Mouse (Mus musculus) ovary, postnatal 10 days (tissue): Measurements from ENCODE around the gene Magi2.
"Not testable (repeated sequence)": the region's sequence is repeated elsewhere in the genome, so short reads cannot be mapped to it uniquely, and the experiment has no call there.

Source experiments
- DNase-seq: peaks from one replicate; pipeline ENCODE4 v3.0.0; 2022; ENCODE audit warnings: low spot score

Magi2 gene

DNA sequence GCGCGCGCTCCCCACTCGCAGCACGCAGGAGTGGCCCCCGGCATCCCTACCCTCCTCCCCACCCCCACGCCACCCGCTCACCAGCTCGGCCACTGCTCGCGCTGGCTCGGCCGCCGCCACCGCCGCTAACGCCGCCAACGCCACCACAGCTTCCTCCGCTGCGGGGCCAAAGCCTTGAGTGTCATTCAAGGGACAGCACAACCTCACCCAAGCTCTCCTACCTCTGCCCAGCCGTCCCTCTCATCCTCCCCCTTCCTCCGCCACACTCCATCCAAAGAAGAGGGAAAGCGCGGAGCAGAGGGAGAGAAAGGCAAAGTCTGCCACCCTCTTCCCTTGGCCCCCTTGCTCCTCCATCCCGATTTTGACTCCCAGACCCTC is at the start of gene Magi2:
TSS of gene Magi2 (plus strand) at position 171 of the 378 bp plus-strand sequence.
- DNase-seq: peak; percentile 15

- DNase-seq: no peak
Measured at GRCm38 (mm10) chr5:19178594-19178993, 48.2 kb upstream of the Magi2 start.

GRCm38 (mm10) chr5:19186175-19186574 is 40.7 kb upstream of the Magi2 start:
- no peak for DNase-seq

- DNase-seq: no peak
Measured at GRCm38 (mm10) chr5:19211665-19212064, 15.2 kb upstream of the Magi2 start.

- peak; percentile 56 for DNase-seq
Measured at GRCm38 (mm10) chr5:19226144-19226865, 531 bp upstream of the Magi2 start.

GRCm38 (mm10) chr5:19227281-19227680 is 445 bp downstream of the Magi2 start:
- peak; percentile 6 for DNase-seq

- peak; percentile 12 for DNase-seq
Measured at GRCm38 (mm10) chr5:19227791-19228331, 1.0 kb downstream of the Magi2 start.

- DNase-seq: no peak
Measured at GRCm38 (mm10) chr5:19241797-19242196, 15.0 kb downstream of the Magi2 start.

- DNase-seq: no peak
Measured at GRCm38 (mm10) chr5:19246426-19246825, 19.6 kb downstream of the Magi2 start.

DNA sequence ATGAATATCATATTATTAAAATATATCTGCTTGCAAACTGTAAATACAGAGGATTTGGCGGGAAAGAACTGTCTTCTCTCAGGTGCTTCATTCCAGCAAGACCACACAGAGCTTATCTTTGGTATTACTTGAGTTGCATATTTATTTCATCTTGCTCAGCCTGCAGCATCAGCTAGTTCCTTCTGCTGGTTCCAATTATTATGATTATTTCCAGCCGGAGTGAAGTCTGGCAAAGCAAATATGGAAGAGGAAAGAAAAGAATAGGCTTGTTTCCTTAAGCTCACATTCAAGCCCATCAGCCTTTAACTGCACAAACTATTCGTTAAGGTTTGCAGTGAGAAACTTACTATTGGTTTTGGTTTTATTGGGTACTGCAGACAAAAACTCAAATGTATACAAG is 20.4 kb downstream of the Magi2 start:
- DNase-seq: no peak

GRCm38 (mm10) chr5:19262816-19263215 is 36.0 kb downstream of the Magi2 start:
- DNase-seq: no peak

- DNase-seq: no peak
Measured at GRCm38 (mm10) chr5:19264627-19265026, 37.8 kb downstream of the Magi2 start.

DNA sequence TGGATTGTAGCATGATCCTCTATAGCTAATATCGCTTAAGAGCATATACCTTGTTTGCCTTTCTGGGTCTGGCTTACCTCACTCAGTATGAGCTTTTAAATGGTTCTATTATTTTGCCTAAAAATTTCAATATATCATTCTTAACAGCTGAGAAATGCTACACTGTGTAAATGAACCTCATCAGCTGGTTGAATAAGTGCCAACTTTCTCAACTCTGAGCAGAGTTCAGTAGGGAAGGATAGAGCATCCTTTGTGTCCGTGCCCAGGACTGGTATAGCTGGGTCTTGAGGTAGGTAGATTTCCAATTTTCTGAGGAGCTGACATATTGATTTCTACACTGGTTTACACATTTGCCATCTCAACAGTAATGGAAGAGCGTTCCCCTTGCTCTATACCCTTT is 65.7 kb downstream of the Magi2 start:
- no peak for DNase-seq

GRCm38 (mm10) chr5:19306656-19307055 is 79.8 kb downstream of the Magi2 start:
- no peak for DNase-seq

DNA sequence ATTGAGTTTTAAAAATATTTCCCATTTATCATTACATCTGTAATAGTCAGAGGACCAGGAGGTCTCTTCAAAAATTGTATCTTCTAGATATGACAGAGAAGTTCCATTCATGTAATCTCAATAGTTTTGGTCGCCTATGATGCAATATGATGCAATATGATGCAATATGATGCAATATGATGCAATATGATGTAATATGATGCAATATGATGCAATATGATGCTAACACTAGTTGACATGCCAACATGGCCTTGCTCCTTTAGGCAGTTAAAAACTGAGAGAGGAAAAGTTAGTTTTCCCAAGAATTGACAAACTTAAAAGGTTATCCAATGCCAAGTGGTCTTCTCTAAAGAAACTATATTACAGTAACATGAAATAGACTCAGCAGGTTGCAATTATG is 83.0 kb downstream of the Magi2 start:
- DNase-seq: no peak

GRCm38 (mm10) chr5:19322532-19322931 is 95.7 kb downstream of the Magi2 start:
- DNase-seq: no peak

DNA sequence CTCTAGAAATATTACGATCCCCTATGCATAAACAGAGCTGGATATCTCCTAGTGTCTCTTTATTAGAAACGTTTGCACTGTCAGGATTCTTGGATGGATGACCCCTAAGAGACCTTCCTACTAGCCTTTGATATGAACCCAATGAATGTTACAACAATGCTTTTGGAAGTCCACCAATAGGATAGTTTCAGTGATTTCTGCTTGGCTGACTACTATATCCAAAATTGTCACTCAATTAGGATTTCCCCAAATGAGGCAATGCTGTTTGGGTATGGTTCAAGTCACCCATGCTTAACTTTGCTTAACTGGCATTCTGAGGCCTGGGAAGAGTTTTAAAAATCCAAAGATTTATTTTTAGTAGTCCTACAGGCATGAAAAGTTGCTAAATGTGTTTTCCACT is 110.7 kb downstream of the Magi2 start:
- no peak for DNase-seq

- no peak for DNase-seq
Measured at GRCm38 (mm10) chr5:19368175-19368574, 141.3 kb downstream of the Magi2 start.

GRCm38 (mm10) chr5:19395876-19396275 is 169.0 kb downstream of the Magi2 start:
- DNase-seq: no peak

GRCm38 (mm10) chr5:19400299-19400698 is 173.5 kb downstream of the Magi2 start:
- no peak for DNase-seq

DNA sequence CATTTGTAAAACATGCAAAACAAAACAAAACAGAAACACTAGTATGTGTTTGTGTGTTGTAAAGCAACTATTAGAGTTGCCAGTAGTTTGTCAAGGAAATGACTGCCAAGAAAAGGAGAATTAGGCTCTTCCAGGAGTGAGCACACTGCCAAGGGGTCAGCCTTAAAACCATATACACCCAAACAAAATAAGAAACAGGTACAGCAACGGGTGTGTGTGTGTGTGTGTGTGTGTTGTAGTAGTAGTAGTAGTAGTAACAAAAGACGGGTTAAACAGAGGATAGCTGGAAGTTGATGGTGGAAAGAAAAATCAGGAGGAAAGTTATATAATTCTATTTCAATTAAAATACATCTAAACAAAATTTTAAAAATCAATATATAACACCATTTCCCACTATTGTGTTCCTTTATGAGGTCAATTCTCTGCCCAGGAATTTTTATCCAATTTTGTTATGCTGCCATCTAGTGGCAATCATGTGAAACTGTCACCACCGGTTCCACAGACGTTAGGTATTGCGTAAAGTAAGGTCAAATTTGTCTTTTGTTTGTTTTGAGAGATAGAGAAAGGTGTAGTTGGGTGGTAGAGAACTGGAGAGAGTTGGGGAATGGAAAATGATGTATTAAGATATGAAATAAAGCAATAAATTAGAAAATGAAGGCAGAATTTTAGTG is 174.0 kb downstream of the Magi2 start:
- DNase-seq: no peak

DNA sequence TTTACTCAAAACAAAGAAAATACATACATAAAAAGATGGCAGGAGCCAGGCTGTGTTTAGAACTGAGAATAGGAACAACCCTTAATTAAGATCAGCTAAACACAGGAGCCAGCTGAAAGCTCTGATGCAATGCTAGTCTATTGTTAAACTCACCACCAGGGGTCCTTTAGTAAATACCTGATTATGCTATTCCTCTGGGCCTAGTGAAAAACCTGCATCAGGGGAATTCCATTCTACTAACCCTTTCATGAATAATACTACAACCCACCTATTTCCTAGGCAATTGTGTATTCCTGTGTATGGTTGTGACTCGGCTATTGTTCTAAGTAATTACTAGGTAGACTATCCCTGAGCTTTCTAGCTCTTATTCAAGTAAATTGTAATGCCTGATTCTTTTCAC is 177.4 kb downstream of the Magi2 start:
- not testable (repeated sequence) for DNase-seq

GRCm38 (mm10) chr5:19414556-19414955 is 187.7 kb downstream of the Magi2 start:
- DNase-seq: no peak
